Mouse (Mus musculus) hindlimb bud, embryonic 11.5 days (tissue): ENCODE results near the gene Nnat.
"Not testable (repeated sequence)": the region's sequence is repeated elsewhere in the genome, so short reads cannot be mapped to it uniquely, and the experiment has no call there.

Experiments used
- DNase-seq: peaks from one replicate; pipeline ENCODE4 v3.0.0-alpha.2; 2012; ENCODE audit warnings: low read depth, low spot score; ENCODE audit errors: extremely low spot score

Gene Nnat

GRCm38 (mm10) chr2:157550292-157550691 lies 9.6 kb upstream of the Nnat start:
- no peak for DNase-seq

GRCm38 (mm10) chr2:157552158-157552886 lies 7.6 kb upstream of the Nnat start:
- DNase-seq: no peak

GRCm38 (mm10) chr2:157556074-157556698 lies 3.7 kb upstream of the Nnat start:
- DNase-seq: no peak

- DNase-seq: no peak
Observed at GRCm38 (mm10) chr2:157558051-157558450, 1.8 kb upstream of the Nnat start.

GRCm38 (mm10) chr2:157558520-157558919 lies 1.4 kb upstream of the Nnat start:
- DNase-seq: no peak

GRCm38 (mm10) chr2:157559440-157559839 lies 438 bp upstream of the Nnat start:
- no peak for DNase-seq

- no peak for DNase-seq
Observed at GRCm38 (mm10) chr2:157560302-157560701, 424 bp downstream of the Nnat start.

GRCm38 (mm10) chr2:157561165-157561836 lies 1.4 kb downstream of the Nnat start:
- no peak for DNase-seq

- DNase-seq: no peak
Observed at GRCm38 (mm10) chr2:157563031-157563430, 3.2 kb downstream of the Nnat start.

- no peak for DNase-seq
Observed at GRCm38 (mm10) chr2:157564723-157565122, 4.8 kb downstream of the Nnat start.

- no peak for DNase-seq
Observed at GRCm38 (mm10) chr2:157565446-157565845, 5.6 kb downstream of the Nnat start.

- no peak for DNase-seq
Observed at GRCm38 (mm10) chr2:157565898-157566259, 6.0 kb downstream of the Nnat start.

- DNase-seq: peak; percentile 88
Observed at GRCm38 (mm10) chr2:157566260-157566952, 6.5 kb downstream of the Nnat start.

GRCm38 (mm10) chr2:157567235-157567961 lies 7.5 kb downstream of the Nnat start:
- no peak for DNase-seq

- DNase-seq: no peak
Observed at GRCm38 (mm10) chr2:157568881-157569280, 9.0 kb downstream of the Nnat start.

- DNase-seq: no peak
Observed at GRCm38 (mm10) chr2:157569796-157570485, 10.1 kb downstream of the Nnat start.

- DNase-seq: peak; percentile 75
Observed at GRCm38 (mm10) chr2:157571224-157571832, 11.4 kb downstream of the Nnat start, which contains the start of gene Blcap. Gene Blcap, minus strand, starts transcription at chr2:157571274.

GRCm38 (mm10) chr2:157572786-157573185 lies 12.9 kb downstream of the Nnat start:
- DNase-seq: no peak

GRCm38 (mm10) chr2:157585351-157585750 lies 25.5 kb downstream of the Nnat start:
- not testable (repeated sequence) for DNase-seq
